Mouse (Mus musculus): Measurements from ENCODE around the gene 4930562C15Rik.

4930562C15Rik gene

DNA sequence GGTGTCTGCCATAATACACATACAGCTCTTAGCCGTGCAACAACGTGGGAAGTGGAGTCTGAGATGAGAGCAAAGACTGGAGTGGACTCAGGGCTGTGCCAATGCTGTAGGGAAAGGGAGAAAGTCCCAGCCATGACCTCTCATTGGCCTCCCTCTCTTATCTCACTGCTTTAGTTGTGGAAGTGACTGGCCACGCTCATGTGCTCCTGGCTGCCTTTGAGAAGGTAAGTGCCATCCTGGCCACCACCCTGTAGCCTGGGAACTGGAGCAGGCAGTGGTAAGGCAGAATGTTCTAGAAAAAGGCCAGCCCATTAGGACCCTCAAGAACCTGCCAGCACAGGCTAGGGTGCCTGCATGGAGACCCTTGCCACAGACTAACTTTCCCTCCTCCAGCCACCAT is 80.7 kb downstream of the 4930562C15Rik start:
- no peak for DNase-seq (ENCODE audit: low spot score in 2 of 2)

GRCm38 (mm10) chr16:4916608-4917007 is 81.4 kb downstream of the 4930562C15Rik start:
- DNase-seq (ENCODE audit: low spot score in 2 of 2): no peak

All from frontal cortex, postnatal 25 days (tissue).